Mouse (Mus musculus) kidney, adult 18-20 months (tissue): ENCODE results near the gene Cyp2b9.
"Not testable (repeated sequence)": the region's sequence is repeated elsewhere in the genome, so short reads cannot be mapped to it uniquely, and the experiment has no call there.

Experiments used
- DNase-seq: peaks from one replicate; pipeline ENCODE4 v3.0.0; 2021

The Cyp2b9 gene

GRCm38 (mm10) chr7:26173111-26173510 lies at the start of gene Cyp2b9:
Gene Cyp2b9, plus strand, starts transcription at chr7:26173411.
- DNase-seq: not testable (repeated sequence)

GRCm38 (mm10) chr7:26139623-26140022 lies 33.6 kb upstream of the Cyp2b9 start:
- DNase-seq: not testable (repeated sequence)

- not testable (repeated sequence) for DNase-seq
Observed at GRCm38 (mm10) chr7:26143657-26144056, 29.6 kb upstream of the Cyp2b9 start.

GRCm38 (mm10) chr7:26168765-26169536 lies 4.3 kb upstream of the Cyp2b9 start:
- not testable (repeated sequence) for DNase-seq

- DNase-seq: peak; percentile 44
Observed at GRCm38 (mm10) chr7:26201083-26201482, 27.9 kb downstream of the Cyp2b9 start.

- DNase-seq: not testable (repeated sequence)
Observed at GRCm38 (mm10) chr7:26260034-26260433, 86.8 kb downstream of the Cyp2b9 start, which contains the start of gene Vmn1r184. Gene Vmn1r184, plus strand, starts transcription at chr7:26260334.
